Mouse (Mus musculus): ENCODE measurements around the gene Fyb. TPM values are rescaled to one million over a fixed set of nuclear protein-coding genes. Genes with fewer than 3 reads are reported as not detected.

Fyb gene
- polyA plus RNA-seq, 1 experiment = 2.6 TPM

GRCm38 (mm10) chr15:6534592-6534991 is 11.9 kb downstream of the Fyb start:
- no peak for DNase-seq (ENCODE audit: low read depth)
- TF ChIP-seq CTCF (IDR thresholded peaks at IDR 0.05; ENCODE audit: borderline replicate concordance, extremely low read depth, insufficient read depth, insufficient read length) = no peak

- no peak for DNase-seq (ENCODE audit: low read depth)
- TF ChIP-seq CTCF (IDR thresholded peaks at IDR 0.05; ENCODE audit: borderline replicate concordance, extremely low read depth, insufficient read depth, insufficient read length) = no peak
- TF ChIP-seq POLR2A (IDR thresholded peaks at IDR 0.05; ENCODE audit: borderline replicate concordance, extremely low read depth, insufficient read depth, insufficient read length, poor library complexity, severe bottlenecking) = no peak
Measured at GRCm38 (mm10) chr15:6539639-6540338, 17.1 kb downstream of the Fyb start.

GRCm38 (mm10) chr15:6548911-6549310 is 26.3 kb downstream of the Fyb start:
- TF ChIP-seq POLR2A (IDR thresholded peaks at IDR 0.05; ENCODE audit: borderline replicate concordance, extremely low read depth, insufficient read depth, insufficient read length, poor library complexity, severe bottlenecking) (no peak), CTCF (IDR thresholded peaks at IDR 0.05; ENCODE audit: borderline replicate concordance, extremely low read depth, insufficient read depth, insufficient read length) (no peak)
- DNase-seq (ENCODE audit: low read depth) = no peak

GRCm38 (mm10) chr15:6551875-6552274 is 29.2 kb downstream of the Fyb start:
- TF ChIP-seq POLR2A (IDR thresholded peaks at IDR 0.05; ENCODE audit: borderline replicate concordance, extremely low read depth, insufficient read depth, insufficient read length, poor library complexity, severe bottlenecking) = no peak
- no peak for TF ChIP-seq CTCF (IDR thresholded peaks at IDR 0.05; ENCODE audit: borderline replicate concordance, extremely low read depth, insufficient read depth, insufficient read length)

DNA sequence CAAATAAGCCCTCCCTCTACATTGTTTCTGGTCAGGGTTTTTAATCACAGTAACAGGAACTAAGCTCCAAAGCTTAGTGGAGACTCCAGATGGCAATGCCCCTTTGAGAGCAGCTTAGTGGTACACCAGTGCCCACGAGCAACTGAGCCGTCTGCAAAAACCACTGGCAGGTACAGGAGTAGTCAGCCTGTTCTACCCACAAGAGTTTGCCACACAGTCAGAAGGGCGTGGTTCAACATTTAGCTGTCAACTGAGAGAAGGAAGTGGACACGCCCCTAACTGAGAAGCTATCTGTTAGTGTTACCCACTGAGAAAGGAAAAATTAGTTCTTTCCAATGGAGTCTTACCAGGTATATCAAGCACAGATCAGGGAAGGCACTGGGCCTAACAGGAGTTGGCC is 32.1 kb downstream of the Fyb start:
- TF ChIP-seq POLR2A (IDR thresholded peaks at IDR 0.05; ENCODE audit: borderline replicate concordance, extremely low read depth, insufficient read depth, insufficient read length, poor library complexity, severe bottlenecking) = no peak
- TF ChIP-seq CTCF (IDR thresholded peaks at IDR 0.05; ENCODE audit: borderline replicate concordance, extremely low read depth, insufficient read depth, insufficient read length) = no peak
- no peak for DNase-seq (ENCODE audit: low read depth)

More at GRCm38 (mm10) chr15:6551875-6552274, 29.2 kb downstream of the Fyb start:
- DNase-seq (ENCODE audit: low read depth) = no peak

- DNase-seq (ENCODE audit: low read depth) = no peak
- TF ChIP-seq CTCF (IDR thresholded peaks at IDR 0.05; ENCODE audit: borderline replicate concordance, extremely low read depth, insufficient read depth, insufficient read length) (no peak), POLR2A (IDR thresholded peaks at IDR 0.05; ENCODE audit: borderline replicate concordance, extremely low read depth, insufficient read depth, insufficient read length, poor library complexity, severe bottlenecking) (no peak)
Measured at GRCm38 (mm10) chr15:6555536-6555935, 32.9 kb downstream of the Fyb start.

- no peak for TF ChIP-seq POLR2A (IDR thresholded peaks at IDR 0.05; ENCODE audit: borderline replicate concordance, extremely low read depth, insufficient read depth, insufficient read length, poor library complexity, severe bottlenecking)
- no peak for TF ChIP-seq CTCF (IDR thresholded peaks at IDR 0.05; ENCODE audit: borderline replicate concordance, extremely low read depth, insufficient read depth, insufficient read length)
- no peak for DNase-seq (ENCODE audit: low read depth)
Measured at GRCm38 (mm10) chr15:6556272-6556671, 33.6 kb downstream of the Fyb start.

GRCm38 (mm10) chr15:6556911-6557310 is 34.3 kb downstream of the Fyb start:
- TF ChIP-seq CTCF (IDR thresholded peaks at IDR 0.05; ENCODE audit: borderline replicate concordance, extremely low read depth, insufficient read depth, insufficient read length) (no peak), POLR2A (IDR thresholded peaks at IDR 0.05; ENCODE audit: borderline replicate concordance, extremely low read depth, insufficient read depth, insufficient read length, poor library complexity, severe bottlenecking) (no peak)
- DNase-seq (ENCODE audit: low read depth) = no peak

DNA sequence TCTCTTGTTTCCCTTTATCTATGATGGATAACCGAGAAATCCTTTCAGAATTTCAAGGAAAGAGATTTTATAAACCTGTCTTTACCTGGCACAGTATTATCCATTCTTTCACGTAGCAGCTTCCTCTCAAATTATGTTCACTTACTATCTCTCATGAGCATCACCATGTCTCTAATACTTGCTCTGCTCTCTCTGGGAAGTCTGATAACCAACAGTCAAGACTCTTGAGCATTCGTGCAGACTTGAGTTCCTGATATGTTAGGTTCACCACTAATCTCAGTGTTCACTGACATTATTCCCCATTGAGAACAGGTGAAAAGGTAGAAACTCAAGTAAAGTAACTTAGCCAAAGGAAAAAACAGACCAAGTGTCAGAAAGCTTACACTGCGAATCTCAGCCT is 34.9 kb downstream of the Fyb start:
- TF ChIP-seq POLR2A (IDR thresholded peaks at IDR 0.05; ENCODE audit: borderline replicate concordance, extremely low read depth, insufficient read depth, insufficient read length, poor library complexity, severe bottlenecking) (no peak), CTCF (IDR thresholded peaks at IDR 0.05; ENCODE audit: borderline replicate concordance, extremely low read depth, insufficient read depth, insufficient read length) (no peak)
- DNase-seq (ENCODE audit: low read depth) = no peak

GRCm38 (mm10) chr15:6559188-6559587 is 36.5 kb downstream of the Fyb start:
- no peak for DNase-seq (ENCODE audit: low read depth)
- TF ChIP-seq POLR2A (IDR thresholded peaks at IDR 0.05; ENCODE audit: borderline replicate concordance, extremely low read depth, insufficient read depth, insufficient read length, poor library complexity, severe bottlenecking) (no peak), CTCF (IDR thresholded peaks at IDR 0.05; ENCODE audit: borderline replicate concordance, extremely low read depth, insufficient read depth, insufficient read length) (no peak)

DNA sequence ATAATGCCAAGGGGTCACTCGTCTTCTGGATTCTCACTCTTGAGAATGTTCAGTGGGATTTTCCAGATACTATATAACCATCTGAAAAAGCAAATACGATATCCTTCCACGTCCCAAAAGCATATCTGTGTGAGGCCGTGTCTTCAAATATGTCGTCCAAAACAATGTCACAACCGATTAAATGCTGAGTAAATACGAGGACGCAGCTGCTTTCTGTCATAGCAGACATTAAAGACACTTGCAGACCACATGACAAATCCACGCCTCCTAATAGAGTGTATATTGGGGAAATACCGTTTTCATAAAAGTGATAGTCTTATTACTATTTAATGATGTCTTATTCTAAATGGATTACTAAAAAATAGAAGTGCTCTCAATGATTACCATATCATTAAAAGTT is 38.0 kb downstream of the Fyb start:
- no peak for DNase-seq (ENCODE audit: low read depth)
- TF ChIP-seq CTCF (IDR thresholded peaks at IDR 0.05; ENCODE audit: borderline replicate concordance, extremely low read depth, insufficient read depth, insufficient read length) = no peak

DNA sequence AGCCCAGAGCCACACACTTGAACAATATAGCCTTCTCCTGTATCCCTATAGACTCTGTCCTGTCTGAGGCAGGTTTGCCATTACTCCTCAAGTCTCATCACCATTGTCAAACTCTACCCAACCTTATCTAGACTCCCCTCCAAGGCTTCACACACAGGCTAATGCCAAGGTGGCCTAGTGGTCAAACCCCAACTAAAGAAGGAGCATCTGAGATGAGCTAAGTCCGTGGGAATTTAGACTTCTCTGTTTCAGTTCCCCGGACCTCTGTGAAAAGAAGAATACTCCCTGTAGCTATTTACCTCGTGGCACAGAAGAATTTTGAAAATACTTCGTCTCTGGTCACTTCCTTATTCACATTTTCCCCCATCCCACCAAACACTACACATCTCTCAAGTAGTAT is 39.5 kb downstream of the Fyb start:
- TF ChIP-seq POLR2A (IDR thresholded peaks at IDR 0.05; ENCODE audit: borderline replicate concordance, extremely low read depth, insufficient read depth, insufficient read length, poor library complexity, severe bottlenecking) (no peak), CTCF (IDR thresholded peaks at IDR 0.05; ENCODE audit: borderline replicate concordance, extremely low read depth, insufficient read depth, insufficient read length) (no peak)
- DNase-seq (ENCODE audit: low read depth) = no peak

Measured in brain, embryonic 14.5 days (tissue).